ENCODE assay signal across 8 mouse cellular contexts in the genomic region with DNA sequence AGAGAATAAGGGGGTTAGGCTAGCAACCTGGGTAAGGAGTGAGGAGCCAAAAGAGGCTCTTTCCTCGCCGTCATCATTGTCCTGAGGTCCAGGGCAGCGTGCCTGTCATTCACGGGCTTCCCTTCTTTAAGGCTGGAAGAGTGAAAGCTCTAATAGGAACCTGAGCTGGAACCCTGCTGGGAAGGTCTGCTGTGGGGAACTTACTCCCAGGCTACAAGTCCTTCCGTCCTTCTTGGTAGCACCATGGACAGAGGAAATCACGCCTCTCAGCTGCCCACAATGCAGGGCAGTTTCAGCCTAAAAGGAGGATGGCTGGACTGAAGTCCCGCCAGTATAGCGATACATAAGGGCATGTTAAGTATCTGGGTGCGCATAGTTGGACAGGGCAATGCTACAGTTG. TPM values are rescaled to one million over a fixed set of nuclear protein-coding genes. Genes with fewer than 3 reads are reported as not detected.
DNase-seq lines count a peak whose midpoint lies in the region; ATAC-seq and TF ChIP-seq lines count a peak whose summit lies in the region.

No protein-coding gene starts in this region.

- DNase-seq in heart, postnatal 10 days, result peak; percentile 56 to 67
- DNase-seq in heart, adult 11 months, result no peak
- peak; percentile 70 for DNase-seq in brain, embryonic 14.5 days (ENCODE audit: low read depth)
- peak; percentile 38 for DNase-seq in hindbrain, postnatal 0 days (ENCODE audit: low spot score)
- DNase-seq in lung, postnatal 36 days, result peak; percentile 55
- no peak for DNase-seq in spleen, adult 12 weeks (ENCODE audit: low spot score)
- no peak for DNase-seq in layer of hippocampus, adult 9-11 months
- DNase-seq in spleen, postnatal 4 days (ENCODE audit: low spot score in 2 of 2), result no peak

- H3K36me3 ChIP-seq in hindbrain, postnatal 0 days (ENCODE audit: insufficient read depth, low read length), result no peaks in the 10 kb centered on the region

- TF ChIP-seq CTCF in brain, embryonic 14.5 days (IDR thresholded peaks at IDR 0.05; ENCODE audit: borderline replicate concordance, extremely low read depth, insufficient read depth, insufficient read length), result no peak
- TF ChIP-seq CTCF in hindbrain, postnatal 0 days (IDR thresholded peaks at IDR 0.05; ENCODE audit: low read depth), result no peak

- WGBS in hindbrain, postnatal 0 days, result 21% methylated on average over 9 of the region's 9 CpGs

- H3K9me3 ChIP-seq in hindbrain, postnatal 0 days (ENCODE audit: low read length), result no peaks in the 10 kb centered on the region

- peak overlapping the region; percentile 76 for H3K4me2 ChIP-seq in hindbrain, postnatal 0 days (ENCODE audit: low read depth, low read length)

- no peak overlapping the region for H3K9ac ChIP-seq in hindbrain, postnatal 0 days (replicated peaks; ENCODE audit: low read length)

- peaks cover 18% of the 10 kb centered on the region for H3K27me3 ChIP-seq in hindbrain, postnatal 0 days (ENCODE audit: insufficient read depth, low read length)

- H3K27ac ChIP-seq in hindbrain, postnatal 0 days, result no peak overlapping the region

- no peak for TF ChIP-seq POLR2A in brain, embryonic 14.5 days (IDR thresholded peaks at IDR 0.05; ENCODE audit: borderline replicate concordance, extremely low read depth, insufficient read depth, insufficient read length, poor library complexity, severe bottlenecking)

- H3K4me1 ChIP-seq in hindbrain, postnatal 0 days (ENCODE audit: insufficient read depth, low read length), result no peaks in the 10 kb centered on the region

- no peak for ATAC-seq in hindbrain, postnatal 0 days

- 0 out of 2 replicates have a peak overlapping the region, but pooled peaks have one; percentile 75 for H3K4me3 ChIP-seq in hindbrain, postnatal 0 days (ENCODE audit: low read length)

- intact Hi-C loops in heart, postnatal 10 days (cut with DNase I), result loop anchor here (10.0 kb wide), 1 partner anchor 858 kb away; a partner anchor contains a TSS

RNA-seq across cellular contexts. Expression of a gene that starts 4.8 kb away (rescaled TPM):
- not detected for total RNA-seq in heart, postnatal 10 days (2021)
- 51.1 and 74.2 TPM in 2 replicates for polyA plus RNA-seq in brain, embryonic 14.5 days (2012; rRNA removed)
- 42.7 and 44.0 TPM in 2 replicates for total RNA-seq in hindbrain, postnatal 0 days (2014; rRNA removed)
- 4.2 and 4.4 TPM in 2 replicates for polyA plus RNA-seq in hindbrain, postnatal 0 days (2015; fragmentation: Nextera tagmentation; extraction: Ambion mirVana)

Comparison
In these comparisons a context has a peak if more than half of its experiments do, and no peak if none do; other contexts are left out.
1. DNase-seq: peak in heart, postnatal 10 days (2 of 2), brain, embryonic 14.5 days (single experiment), hindbrain, postnatal 0 days (single experiment) and lung, postnatal 36 days (single experiment); none in heart, adult 11 months (single experiment), spleen, adult 12 weeks (single experiment), layer of hippocampus, adult 9-11 months (single experiment) and spleen, postnatal 4 days (0 of 2).
2. RNA of a gene that starts 4.8 kb away (total RNA-seq): 42.7 to 44.0 TPM in hindbrain, postnatal 0 days; not detected in heart, postnatal 10 days; every median in the first group is over 10 times any median in the second.